Mouse (Mus musculus) cerebellum, adult 2 months (tissue): ENCODE results near the gene Rcvrn.

Experiments used
- CTCF ChIP-seq: fragments of 200-500 bp; IDR thresholded peaks from 2 replicates; pipeline ENCODE4 v1.5.1; 2011; ENCODE audit warnings: low read depth, mild to moderate bottlenecking, control low read depth, low read length, moderate library complexity, borderline replicate concordance; ENCODE audit not compliant: insufficient read depth
- POLR2A ChIP-seq: fragments of 200-500 bp; IDR thresholded peaks from 2 replicates; pipeline ENCODE4 v1.6.1; 2011; ENCODE audit warnings: low read length, control low read depth, borderline replicate concordance; ENCODE audit not compliant: insufficient read depth

DNA sequence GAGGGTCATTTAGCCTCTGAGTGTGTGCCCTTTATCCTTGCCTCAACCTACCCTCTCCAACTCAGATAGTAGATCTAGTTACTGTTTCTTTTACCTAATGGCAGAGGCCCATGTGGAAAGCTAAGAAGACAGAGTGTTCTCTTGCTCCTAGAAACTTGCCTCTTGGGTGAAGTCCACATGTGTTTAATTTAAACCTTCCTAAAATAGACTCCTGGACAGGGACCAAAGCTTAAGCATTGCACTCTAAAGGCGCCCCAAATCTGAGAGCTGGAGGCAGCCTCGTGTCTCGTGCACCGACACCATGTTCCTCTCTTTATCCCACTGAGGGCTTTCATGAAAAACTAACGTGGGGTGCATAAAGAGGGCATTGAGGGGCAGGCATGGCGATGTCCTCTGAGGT lies 32.0 kb downstream of the Rcvrn start:
- TF ChIP-seq CTCF (no peak), POLR2A (no peak)
